22 mouse cellular contexts compared by ENCODE assay signal in genomic region chr14:56358422-56358821, GRCm38 (mm10). TPM values are rescaled to one million over a fixed set of nuclear protein-coding genes. Genes with fewer than 3 reads are reported as not detected.
DNase-seq lines count a peak whose midpoint lies in the region; ATAC-seq and TF ChIP-seq lines count a peak whose summit lies in the region.
"Had no signal": no experiment of that assay in that cellular context is flagged by ENCODE, and none has a peak within 500 bp of the region (broad histone marks: within the 10 kb centered on the region; RNA-seq: fewer than 3 reads in every experiment).

No protein-coding gene starts in this region.

- peaks cover 5% of the 10 kb centered on the region; the same call in 1 of the 2 replicates for H3K4me1 ChIP-seq in lung, embryonic 14.5 days (ENCODE audit: insufficient read depth)
- peaks cover 24% of the 10 kb centered on the region; the same call in 1 of the 2 replicates for H3K4me1 ChIP-seq in lung, embryonic 15.5 days
- peaks cover 7% of the 10 kb centered on the region for H3K4me1 ChIP-seq in lung, embryonic 16.5 days (replicated peaks; ENCODE audit: control insufficient read depth, insufficient read depth, low read length)
- no peaks in the 10 kb centered on the region for H3K4me1 ChIP-seq in lung, postnatal 0 days (ENCODE audit: insufficient read depth, low read depth, low read length)

- no peak overlapping the region for H3K4me2 ChIP-seq in lung, embryonic 14.5 days
- no peak overlapping the region for H3K4me2 ChIP-seq in lung, embryonic 15.5 days
- no peak overlapping the region for H3K4me2 ChIP-seq in lung, embryonic 16.5 days (ENCODE audit: low read depth, low read length)
- no peak overlapping the region for H3K4me2 ChIP-seq in lung, postnatal 0 days (replicated peaks; ENCODE audit: low read depth, low read length)

- TF ChIP-seq CTCF in lung, embryonic 14.5 days (IDR thresholded peaks at IDR 0.05; ENCODE audit: low read depth) = no peak
- TF ChIP-seq CTCF in lung, postnatal 0 days (IDR thresholded peaks at IDR 0.05) = no peak

- WGBS in lung, embryonic 14.5 days = 57% methylated on average over 7 of the region's 7 CpGs
- 39% methylated on average over 7 of the region's 7 CpGs for WGBS in lung, embryonic 15.5 days
- 53% methylated on average over 7 of the region's 7 CpGs for WGBS in lung, embryonic 16.5 days
- 52% methylated on average over 7 of the region's 7 CpGs for WGBS in lung, postnatal 0 days

- ATAC-seq in lung, embryonic 14.5 days (ENCODE audit: insufficient read depth) = peak; percentile 57
- ATAC-seq in lung, embryonic 15.5 days (ENCODE audit: borderline replicate concordance, extremely low read depth, low FRiP score, low TSS enrichment) = peak; percentile 57; the same call in 1 of the 2 replicates
- ATAC-seq in lung, embryonic 16.5 days (ENCODE audit: low read depth) = peak; percentile 63
- ATAC-seq in lung, postnatal 0 days = peak; percentile 46
- ATAC-seq: activated CD4-positive, CD25-positive, alpha-beta regulatory T cell, adult 4 months; CD4-positive, CD25-positive, alpha-beta regulatory T cell, adult 4 months; Patski had no signal

- no peak overlapping the region for H3K9ac ChIP-seq in lung, embryonic 14.5 days
- no peak overlapping the region for H3K9ac ChIP-seq in lung, embryonic 15.5 days
- H3K9ac ChIP-seq in lung, embryonic 16.5 days (ENCODE audit: low read length) = no peak overlapping the region
- H3K9ac ChIP-seq in lung, postnatal 0 days (replicated peaks; ENCODE audit: low read depth) = no peak overlapping the region

- 0 out of 2 replicates have a peak overlapping the region, but pooled peaks have one; percentile 5 for H3K27ac ChIP-seq in lung, embryonic 14.5 days (ENCODE audit: low read depth)
- peak overlapping the region; percentile 55 for H3K27ac ChIP-seq in lung, embryonic 15.5 days
- peak overlapping the region; percentile 21; the same call in 1 of the 2 replicates for H3K27ac ChIP-seq in lung, embryonic 16.5 days (ENCODE audit: low read length)
- H3K27ac ChIP-seq in lung, postnatal 0 days (ENCODE audit: low read length) = no peak overlapping the region

- no peak for TF ChIP-seq EP300 in lung, postnatal 0 days (IDR thresholded peaks at IDR 0.05)

- H3K4me3 ChIP-seq in lung, embryonic 14.5 days (ENCODE audit: low read depth, low read length) = no peak overlapping the region
- H3K4me3 ChIP-seq in lung, embryonic 15.5 days = no peak overlapping the region
- no peak overlapping the region for H3K4me3 ChIP-seq in lung, embryonic 16.5 days (ENCODE audit: low read length)
- H3K4me3 ChIP-seq in lung, postnatal 0 days (ENCODE audit: low read depth, low read length) = no peak overlapping the region

- H3K9me3 ChIP-seq in lung, embryonic 14.5 days (ENCODE audit: low read depth, low read length) = no peaks in the 10 kb centered on the region
- H3K9me3 ChIP-seq in lung, embryonic 15.5 days = no peaks in the 10 kb centered on the region
- no peaks in the 10 kb centered on the region for H3K9me3 ChIP-seq in lung, embryonic 16.5 days (ENCODE audit: control insufficient read depth, low read length)
- H3K9me3 ChIP-seq in lung, postnatal 0 days (ENCODE audit: low read length) = no peaks in the 10 kb centered on the region
- H3K9me3 ChIP-seq: G1E had no signal

- no peaks in the 10 kb centered on the region for H3K36me3 ChIP-seq in lung, embryonic 14.5 days (ENCODE audit: insufficient read depth)
- no peaks in the 10 kb centered on the region for H3K36me3 ChIP-seq in lung, embryonic 15.5 days
- H3K36me3 ChIP-seq in lung, embryonic 16.5 days (ENCODE audit: control insufficient read depth, insufficient read depth, low read length) = no peaks in the 10 kb centered on the region
- H3K36me3 ChIP-seq in lung, postnatal 0 days (ENCODE audit: insufficient read depth, low read length) = no peaks in the 10 kb centered on the region
- H3K36me3 ChIP-seq: G1E had no signal

- H3K27me3 ChIP-seq in lung, embryonic 14.5 days (ENCODE audit: insufficient read depth, low read length) = peaks cover under 1% of the 10 kb centered on the region; the same call in 1 of the 2 replicates
- peaks cover 5% of the 10 kb centered on the region; the same call in 1 of the 2 replicates for H3K27me3 ChIP-seq in lung, embryonic 15.5 days
- no peaks in the 10 kb centered on the region for H3K27me3 ChIP-seq in lung, embryonic 16.5 days (ENCODE audit: control insufficient read depth, insufficient read depth, low read depth, low read length)
- H3K27me3 ChIP-seq in lung, postnatal 0 days (replicated peaks; ENCODE audit: insufficient read depth, low read length) = no peaks in the 10 kb centered on the region
- H3K27me3 ChIP-seq: CH12.LX had no signal

- peak; percentile 78 for DNase-seq in lung, embryonic 14.5 days
- no peak for DNase-seq in lung, adult 18-20 months
- DNase-seq in lung, postnatal 14 days = no peak
- no peak for DNase-seq in lung, postnatal 36 days
- DNase-seq in lung, postnatal 0 days (ENCODE audit: low spot score) = no peak
- no peak for DNase-seq in lung, postnatal 10 days
- DNase-seq: adrenal gland, adult 8-10 months; adrenal gland, postnatal 10 days; adrenal gland, postnatal 14 days; adrenal gland, postnatal 25 days; B cell, adult 2 months; cerebellum, adult 11 months; cerebellum, adult 11-12 months had no signal

RNA-seq across cellular contexts. Expression of gene Atp12a, which starts 6.4 kb away (rescaled TPM):
- polyA plus RNA-seq in lung, embryonic 14.5 days (2014; fragmentation: Nextera tagmentation; extraction: Ambion mirVana) = 1.4 and 1.6 TPM in 2 replicates
- polyA plus RNA-seq in lung, embryonic 15.5 days (2015; fragmentation: Nextera tagmentation; extraction: Ambion mirVana) = 1.5 and 1.9 TPM in 2 replicates
- 2.2 and 2.6 TPM in 2 replicates for polyA plus RNA-seq in lung, embryonic 16.5 days (2015; fragmentation: Nextera tagmentation; extraction: Ambion mirVana)
- 1.7 and 1.8 TPM in 2 replicates for polyA plus RNA-seq in lung, postnatal 0 days (2015; fragmentation: Nextera tagmentation; extraction: Ambion mirVana)
- polyA plus RNA-seq: activated CD4-positive, CD25-positive, alpha-beta regulatory T cell, adult 4 months; CD4-positive, CD25-positive, alpha-beta regulatory T cell, adult 4 months; G1E; Patski had no signal

RNA-seq across cellular contexts. Expression of gene Rnf17, which starts 44.0 kb away (rescaled TPM):
- polyA plus RNA-seq in lung, embryonic 14.5 days (2014; fragmentation: Nextera tagmentation; extraction: Ambion mirVana) = 0.84 and 2.5 TPM in 2 replicates
- 1.1 and 1.9 TPM in 2 replicates for polyA plus RNA-seq in lung, embryonic 15.5 days (2015; fragmentation: Nextera tagmentation; extraction: Ambion mirVana)
- polyA plus RNA-seq in lung, embryonic 16.5 days (2015; fragmentation: Nextera tagmentation; extraction: Ambion mirVana) = 1.1 and 1.4 TPM in 2 replicates
- 0.39 and 0.47 TPM in 2 replicates for polyA plus RNA-seq in lung, postnatal 0 days (2015; fragmentation: Nextera tagmentation; extraction: Ambion mirVana)
- polyA plus RNA-seq: adrenal gland, adult 2 months; C2C12; G1E; Patski had no signal
